Mouse (Mus musculus): Measurements from ENCODE around the gene Ola1.

Gene Ola1

GRCm38 (mm10) chr2:73218913-73219312 is at the start of gene Ola1:
Ola1 (minus strand) TSS chr2:73218924.
- no peak for DNase-seq (ENCODE audit: low read depth, low spot score)

- DNase-seq (ENCODE audit: low read depth, low spot score) = no peak
These were observed 49.6 kb upstream of the Ola1 start for GRCm38 (mm10) chr2:73268281-73268680.

DNA sequence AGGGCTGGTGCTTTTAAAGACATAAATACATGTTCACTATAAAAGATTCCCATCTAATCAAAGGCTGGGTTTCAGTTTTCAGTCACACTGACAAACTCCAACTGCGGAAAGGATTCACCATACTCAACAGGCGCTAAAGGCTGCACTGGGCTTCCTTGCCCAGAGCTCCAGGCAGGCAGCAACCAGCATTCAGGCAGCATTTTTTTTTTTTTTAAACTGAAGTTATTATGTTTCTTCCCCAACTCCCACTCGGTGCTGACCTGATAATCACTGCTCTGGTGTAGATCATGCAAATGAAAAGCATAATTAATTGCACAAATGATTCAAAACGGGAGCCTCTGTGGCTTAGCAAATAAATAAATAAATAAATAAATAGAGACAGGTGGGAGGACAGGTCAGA is 49.1 kb upstream of the Ola1 start:
- DNase-seq (ENCODE audit: low read depth, low spot score) = no peak

DNA sequence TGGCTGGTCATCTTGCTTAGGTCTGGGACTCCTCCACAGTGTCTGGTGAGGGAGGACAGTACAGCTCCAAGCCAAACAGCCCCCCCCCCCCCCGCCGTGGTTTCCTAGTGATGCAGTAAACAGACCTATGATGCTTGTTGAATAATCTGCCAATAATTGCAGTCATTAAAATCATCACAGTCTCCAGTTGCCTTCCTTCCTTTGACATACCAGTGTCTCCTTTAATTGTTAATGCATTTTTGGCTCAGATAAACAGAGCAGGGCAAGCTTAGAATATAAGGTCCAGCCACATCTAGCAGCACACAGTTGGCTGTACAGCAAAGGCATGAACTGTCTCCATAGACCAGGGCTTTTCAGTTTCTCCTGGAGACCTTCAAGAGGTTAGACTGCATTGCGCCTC is 48.5 kb upstream of the Ola1 start:
- DNase-seq (ENCODE audit: low read depth, low spot score) = no peak

GRCm38 (mm10) chr2:73266623-73267022 is 47.9 kb upstream of the Ola1 start:
- DNase-seq (ENCODE audit: low read depth, low spot score) = no peak

GRCm38 (mm10) chr2:73266011-73266410 is 47.3 kb upstream of the Ola1 start:
- DNase-seq (ENCODE audit: low read depth, low spot score) = no peak

DNA sequence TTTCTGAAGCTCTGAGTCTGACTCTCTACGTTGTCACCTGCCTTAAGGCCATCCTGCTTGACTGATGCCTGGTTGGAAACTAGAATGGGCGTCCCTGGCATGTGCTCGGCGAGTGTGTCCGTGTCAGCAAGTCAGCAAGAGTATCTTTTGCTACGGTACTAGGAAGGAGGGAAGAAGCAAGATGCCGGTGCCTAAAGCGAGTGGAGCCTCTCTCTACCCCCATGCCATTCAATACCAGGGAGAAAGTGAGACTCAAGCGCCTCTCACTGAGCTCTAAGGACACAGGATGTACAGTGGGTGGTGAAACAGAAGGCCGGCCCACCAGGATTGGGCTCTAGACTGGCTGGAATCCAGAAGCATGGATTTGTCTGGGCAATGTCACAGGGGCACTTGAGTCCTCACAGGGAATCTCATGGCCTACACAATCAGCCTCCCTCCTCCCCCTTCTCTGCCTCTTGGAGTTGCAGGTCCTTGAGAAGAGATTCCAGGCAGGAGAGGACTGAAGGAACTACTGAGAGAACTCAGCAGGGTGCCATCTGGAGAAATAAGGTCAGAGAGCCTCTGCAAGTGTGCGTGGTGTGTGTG is 46.0 kb upstream of the Ola1 start:
- DNase-seq (ENCODE audit: low read depth, low spot score) = no peak

GRCm38 (mm10) chr2:73263794-73264610 is 45.3 kb upstream of the Ola1 start:
- no peak for DNase-seq (ENCODE audit: low read depth, low spot score)

DNA sequence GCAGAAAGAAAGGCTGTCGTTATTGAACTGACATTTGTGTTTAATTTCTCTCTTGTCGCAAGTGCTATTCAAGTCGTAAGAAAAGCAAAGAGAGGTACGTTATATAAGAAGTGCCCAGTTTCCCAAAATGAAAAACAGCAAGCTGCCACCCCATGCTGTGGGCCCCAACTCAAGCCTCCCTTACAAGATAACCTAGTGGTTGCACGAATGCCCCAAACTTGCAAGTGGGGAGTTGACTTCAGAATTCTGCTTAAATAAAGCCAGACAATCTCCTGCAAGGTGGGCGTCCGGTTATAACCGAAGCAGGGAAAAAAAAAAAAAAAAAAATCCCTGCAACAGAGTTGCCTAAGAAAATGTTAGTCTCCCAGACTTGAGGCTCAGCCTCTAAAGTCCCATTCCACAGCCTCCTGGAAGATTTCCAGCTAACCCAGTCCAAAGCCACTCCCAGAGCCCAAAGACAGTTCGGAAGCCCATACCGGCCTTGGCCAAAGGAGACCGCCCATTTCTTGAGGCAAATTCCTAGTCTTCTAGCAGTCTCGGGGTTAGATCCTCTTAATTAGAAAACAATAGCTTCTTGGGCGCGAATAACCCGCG is 44.5 kb upstream of the Ola1 start:
- DNase-seq (ENCODE audit: low read depth, low spot score) = no peak

DNA sequence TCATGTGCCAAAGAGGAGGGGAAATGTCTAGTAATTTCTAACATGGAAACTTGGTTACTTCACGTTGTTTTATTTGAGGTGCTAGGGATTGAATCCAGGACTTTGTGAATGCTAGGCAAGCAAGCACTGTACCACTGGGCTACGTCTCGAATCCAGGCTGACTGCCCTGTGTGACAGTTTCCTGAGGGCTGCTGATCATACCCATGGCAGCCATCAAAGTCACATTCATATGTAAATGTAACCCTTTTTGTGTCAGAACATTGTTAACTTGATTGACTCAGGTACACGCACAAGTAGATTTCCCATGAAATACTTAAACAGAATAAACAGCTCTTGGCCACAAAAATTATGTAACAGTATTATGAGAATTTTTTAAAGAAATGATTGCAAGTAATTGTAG is 30.0 kb upstream of the Ola1 start:
- DNase-seq (ENCODE audit: low read depth, low spot score) = no peak

- no peak for DNase-seq (ENCODE audit: low read depth, low spot score)
These were observed 22.6 kb upstream of the Ola1 start for GRCm38 (mm10) chr2:73241299-73241698.

- DNase-seq (ENCODE audit: low read depth, low spot score) = no peak
These were observed 12.4 kb upstream of the Ola1 start for GRCm38 (mm10) chr2:73231081-73231480.

DNA sequence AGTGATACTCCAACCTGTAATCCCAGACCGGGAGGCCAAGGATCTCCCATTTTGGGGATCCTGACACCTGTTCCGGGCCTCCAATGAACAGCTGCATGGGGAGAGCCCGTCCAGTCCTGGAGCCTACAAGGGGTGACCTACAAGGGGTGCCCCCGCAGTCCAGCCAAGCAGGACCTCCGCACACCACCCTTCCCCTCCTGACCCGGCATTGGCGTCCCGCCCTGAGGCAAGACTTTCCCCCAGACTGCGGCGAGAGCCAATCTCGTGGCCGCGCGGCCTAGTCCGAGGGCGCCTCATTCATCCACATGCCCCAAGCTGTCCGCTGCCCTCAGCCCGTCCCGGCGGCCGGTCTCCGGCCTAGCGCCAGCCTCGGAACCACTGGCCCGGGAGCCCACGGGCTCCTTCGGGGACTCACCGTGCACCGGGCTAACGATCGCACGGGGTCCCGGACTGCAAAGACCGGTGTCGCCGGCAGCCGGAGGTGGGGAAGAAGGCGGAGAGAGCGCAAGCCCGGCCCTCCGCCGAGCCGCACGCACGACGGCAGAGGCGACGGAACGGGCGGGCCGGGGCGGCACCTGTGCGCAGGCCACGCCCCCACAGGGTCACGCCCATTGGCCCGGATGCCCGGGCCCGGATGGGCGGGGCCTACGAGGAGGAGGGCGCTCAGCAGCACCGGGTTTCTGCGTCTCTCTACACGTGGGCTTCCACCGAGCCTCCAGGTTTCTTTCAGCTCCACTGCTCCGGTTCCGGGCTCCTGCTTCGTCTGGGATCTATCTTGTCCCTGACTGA is 4.7 kb downstream of the Ola1 start:
- peak; percentile 81 for DNase-seq (ENCODE audit: low read depth, low spot score)

GRCm38 (mm10) chr2:73213539-73213870 is 5.2 kb downstream of the Ola1 start:
- DNase-seq (ENCODE audit: low read depth, low spot score) = no peak

DNA sequence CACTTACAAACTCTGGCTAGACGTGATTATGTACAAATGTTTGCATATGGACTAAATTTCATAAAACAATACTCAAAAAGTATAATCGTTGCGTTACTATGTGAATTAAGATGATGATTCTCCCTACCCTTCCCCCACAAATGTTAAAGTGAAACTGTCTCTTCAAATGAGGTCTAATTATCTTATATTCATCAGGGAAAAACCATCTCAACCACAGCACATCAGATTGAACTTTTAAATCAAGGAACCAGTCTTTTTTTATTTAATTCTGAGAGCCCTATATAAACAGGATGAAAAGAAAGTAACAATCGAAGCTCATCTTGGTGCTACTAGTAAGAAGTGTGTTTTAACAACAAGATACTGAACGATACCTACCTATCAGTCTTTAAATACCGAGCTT is 14.4 kb downstream of the Ola1 start:
- DNase-seq (ENCODE audit: low read depth, low spot score) = no peak

DNA sequence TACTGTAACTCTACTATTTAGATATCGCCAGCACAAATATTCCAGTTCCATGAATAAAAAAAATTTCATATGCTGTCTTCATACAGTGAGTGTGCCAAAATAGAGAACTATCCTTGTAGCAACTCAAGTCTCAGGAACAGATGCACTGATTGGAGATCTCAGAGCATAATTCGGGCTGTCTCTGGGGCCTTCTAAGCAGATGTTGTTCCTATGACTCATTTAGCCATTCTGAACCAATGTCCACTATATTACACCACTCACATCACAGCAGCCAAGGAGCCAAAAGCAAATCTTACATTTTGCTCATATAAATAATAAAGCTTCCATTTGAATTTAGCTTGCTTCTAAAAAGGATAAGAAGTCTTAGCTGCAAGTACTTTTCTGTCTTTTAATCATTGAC is 30.2 kb downstream of the Ola1 start:
- no peak for DNase-seq (ENCODE audit: low read depth, low spot score)

GRCm38 (mm10) chr2:73185185-73185584 is 33.5 kb downstream of the Ola1 start:
- DNase-seq (ENCODE audit: low read depth, low spot score) = no peak

DNA sequence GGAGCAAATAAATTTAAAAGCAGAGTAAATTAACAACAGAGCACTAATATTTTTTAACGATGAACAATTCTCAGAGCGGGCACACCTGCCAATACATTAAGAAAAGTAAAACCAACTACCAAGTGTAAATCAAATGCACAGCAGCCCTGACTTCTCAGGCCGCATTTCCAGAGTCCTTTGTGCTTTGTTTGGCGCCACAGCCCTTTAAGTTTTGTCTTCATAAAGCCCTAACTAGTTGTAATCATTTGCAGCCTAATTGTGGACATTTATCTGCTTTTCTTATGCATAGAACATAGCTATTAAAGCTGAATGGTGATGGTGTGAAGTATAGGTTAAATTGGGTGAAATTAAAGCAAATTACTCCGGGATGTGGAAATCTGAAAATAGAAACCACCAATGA is 49.2 kb downstream of the Ola1 start:
- no peak for DNase-seq (ENCODE audit: low read depth, low spot score)

- DNase-seq (ENCODE audit: low read depth, low spot score) = peak; percentile 6
These were observed 51.6 kb downstream of the Ola1 start for GRCm38 (mm10) chr2:73167126-73167525.

GRCm38 (mm10) chr2:73164666-73165065 is 54.1 kb downstream of the Ola1 start:
- no peak for DNase-seq (ENCODE audit: low read depth, low spot score)

GRCm38 (mm10) chr2:73160772-73161171 is 58.0 kb downstream of the Ola1 start:
- no peak for DNase-seq (ENCODE audit: low read depth, low spot score)

GRCm38 (mm10) chr2:73157202-73157601 is 61.5 kb downstream of the Ola1 start:
- no peak for DNase-seq (ENCODE audit: low read depth, low spot score)

Measured in retina, adult 2 months (tissue).